Mouse (Mus musculus): ENCODE data around the gene Olfr671. TPM values are rescaled to one million over a fixed set of nuclear protein-coding genes. Genes with fewer than 3 reads are reported as not detected.

Gene Olfr671
- polyA plus RNA-seq (2017; shearing (Covaris generic)), result not detected

GRCm38 (mm10) chr7:104979026-104979425 lies at the start of gene Olfr671:
Gene Olfr671, minus strand, starts transcription at chr7:104979126.

DNA sequence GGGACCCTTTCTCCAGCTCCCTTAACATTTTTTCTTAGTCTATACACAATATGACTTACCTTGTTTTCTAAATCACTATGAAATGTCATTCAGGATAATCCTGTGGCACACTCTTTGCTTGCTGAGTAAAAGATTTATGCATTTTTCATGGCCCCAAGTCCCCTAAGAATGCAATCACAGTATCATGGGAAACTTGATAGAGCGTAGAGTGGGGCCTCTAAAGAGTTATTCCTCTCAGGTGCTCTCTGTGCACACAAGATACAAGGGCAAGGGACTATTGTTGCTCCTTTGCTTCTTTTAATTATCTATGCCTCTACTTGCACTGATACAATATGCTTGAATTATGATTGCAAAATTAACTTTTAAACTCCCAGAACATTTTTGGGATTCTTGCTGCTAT lies 49.4 kb upstream of the Olfr671 start, which contains the start of gene Olfr675:
TSS of gene Olfr675 (minus strand) at position 101 of the 400 bp plus-strand sequence.

GRCm38 (mm10) chr7:105001929-105002328 lies 23.0 kb upstream of the Olfr671 start, which contains the start of gene Olfr672:
Gene Olfr672, minus strand, starts transcription at chr7:105002029.

DNA sequence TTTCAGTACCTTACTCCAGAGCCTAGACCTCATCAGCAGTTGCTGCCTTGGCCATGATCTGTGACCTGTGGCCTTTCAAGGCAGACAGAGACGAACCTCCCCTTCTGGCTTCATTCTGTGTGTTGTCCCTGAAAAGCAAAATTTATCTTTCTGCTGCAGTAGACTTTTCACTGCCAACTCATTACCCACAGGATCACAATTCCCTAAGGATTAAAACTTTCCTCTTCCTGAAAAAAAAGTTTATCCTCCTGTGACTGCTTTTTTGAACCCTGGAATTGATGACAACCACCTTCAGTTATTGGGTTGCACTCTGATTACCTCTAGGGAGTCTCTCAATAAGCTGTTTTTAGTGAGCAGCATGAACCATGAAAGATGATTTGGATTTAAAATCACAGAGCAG lies 16.4 kb downstream of the Olfr671 start, which contains the start of gene Olfr670:
TSS of gene Olfr670 (minus strand) at position 101 of the 400 bp plus-strand sequence.

DNA sequence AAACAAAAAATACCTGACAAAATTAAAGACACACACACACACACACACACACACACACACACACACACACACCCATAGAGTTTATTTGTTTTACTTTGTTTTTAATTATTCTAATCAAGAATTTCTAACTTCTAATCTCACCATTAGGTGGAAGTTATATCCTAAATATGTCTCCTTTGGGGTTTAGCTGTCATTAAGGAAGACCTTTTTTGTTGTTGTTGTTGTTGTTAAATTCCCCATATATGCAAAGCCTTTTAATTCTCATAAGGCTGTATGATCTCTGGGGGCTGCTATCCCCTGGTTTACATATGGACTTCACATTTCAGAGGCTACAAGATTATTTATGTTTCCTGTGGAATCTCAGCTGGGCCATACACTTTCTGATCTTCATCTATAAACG lies 45.0 kb downstream of the Olfr671 start, which contains the start of gene Olfr669:
TSS of gene Olfr669 (plus strand) at position 301 of the 400 bp plus-strand sequence.

DNA sequence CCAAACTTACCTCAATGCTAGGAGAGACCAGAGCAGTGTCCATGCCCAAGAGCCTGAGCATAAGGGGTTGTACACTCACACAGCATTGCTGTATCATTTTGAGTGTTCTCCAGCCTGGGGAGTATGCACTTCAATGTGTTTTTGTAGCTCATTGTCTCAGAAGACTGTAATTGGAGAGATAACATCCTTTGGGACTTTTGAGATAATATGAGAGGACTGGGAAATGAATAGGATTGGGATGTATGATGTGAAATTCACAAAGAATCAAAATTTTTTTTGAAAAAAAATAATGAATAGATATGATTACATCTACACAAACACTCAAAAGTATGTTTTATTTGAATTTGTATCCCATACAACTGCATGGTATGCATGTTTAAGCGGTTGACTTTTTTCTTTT lies 51.0 kb downstream of the Olfr671 start, which contains the start of gene Olfr668:
TSS of gene Olfr668 (minus strand) at position 101 of the 400 bp plus-strand sequence.

Other genes with a start within 250 kb of the Olfr671 start
- gene Usp17le, start 201.7 kb downstream of the Olfr671 start, polyA plus RNA-seq (2017; shearing (Covaris generic)), result not detected
- not detected for gene Usp17lb, start 136.5 kb downstream of the Olfr671 start, polyA plus RNA-seq (2017; shearing (Covaris generic))
- not detected for gene Usp17la, start 122.1 kb downstream of the Olfr671 start, polyA plus RNA-seq (2017; shearing (Covaris generic))
- not detected for gene Olfr665, start 101.1 kb downstream of the Olfr671 start, polyA plus RNA-seq (2017; shearing (Covaris generic))
- gene Olfr666, start 83.2 kb downstream of the Olfr671 start, polyA plus RNA-seq (2017; shearing (Covaris generic)), result not detected
- not detected for gene Olfr667, start 57.6 kb downstream of the Olfr671 start, polyA plus RNA-seq (2017; shearing (Covaris generic))
- not detected for gene Olfr668, start 51.1 kb downstream of the Olfr671 start, polyA plus RNA-seq (2017; shearing (Covaris generic))
- not detected for gene Olfr669, start 44.9 kb downstream of the Olfr671 start, polyA plus RNA-seq (2017; shearing (Covaris generic))
- gene Olfr670, start 16.5 kb downstream of the Olfr671 start, polyA plus RNA-seq (2017; shearing (Covaris generic)), result not detected
- not detected for gene Olfr672, start 22.9 kb upstream of the Olfr671 start, polyA plus RNA-seq (2017; shearing (Covaris generic))
- not detected for gene Olfr675, start 49.3 kb upstream of the Olfr671 start, polyA plus RNA-seq (2017; shearing (Covaris generic))
- gene Olfr676, start 53.6 kb upstream of the Olfr671 start, polyA plus RNA-seq (2017; shearing (Covaris generic)), result not detected
- not detected for gene Olfr677, start 72.2 kb upstream of the Olfr671 start, polyA plus RNA-seq (2017; shearing (Covaris generic))
- gene Olfr678, start 85.3 kb upstream of the Olfr671 start, polyA plus RNA-seq (2017; shearing (Covaris generic)), result not detected
- not detected for gene Olfr679, start 102.1 kb upstream of the Olfr671 start, polyA plus RNA-seq (2017; shearing (Covaris generic))
- gene Olfr680-ps1, start 113.7 kb upstream of the Olfr671 start, polyA plus RNA-seq (2017; shearing (Covaris generic)), result not detected
- gene Olfr681, start 137.7 kb upstream of the Olfr671 start, polyA plus RNA-seq (2017; shearing (Covaris generic)), result not detected
- gene Olfr683, start 167.9 kb upstream of the Olfr671 start, polyA plus RNA-seq (2017; shearing (Covaris generic)), result not detected
- gene Olfr684, start 184.5 kb upstream of the Olfr671 start, polyA plus RNA-seq (2017; shearing (Covaris generic)), result not detected
- gene Olfr685, start 206.9 kb upstream of the Olfr671 start, polyA plus RNA-seq (2017; shearing (Covaris generic)), result not detected
- not detected for gene Olfr686, start 228.4 kb upstream of the Olfr671 start, polyA plus RNA-seq (2017; shearing (Covaris generic))

Data from CD4-positive, CD25-positive, alpha-beta regulatory T cell, adult 9 weeks (primary cell).